Mouse (Mus musculus): ENCODE results near the gene Ppfia1.

GRCm38 (mm10) chr7:144536367-144536766 lies 17.2 kb downstream of the Ppfia1 start:
- no peak for TF ChIP-seq CTCF (IDR thresholded peaks at IDR 0.05; ENCODE audit: extremely low read depth, insufficient read depth, low read length)
- no peak for TF ChIP-seq POLR2A (IDR thresholded peaks at IDR 0.05; ENCODE audit: extremely low read depth, insufficient read depth, low read length)

All from cortical plate, adult 2 months (tissue).